Mouse (Mus musculus): ENCODE data around the gene Pim3.

The Pim3 gene

GRCm38 (mm10) chr15:88881253-88882044, 19.5 kb downstream of the Pim3 start:
- DNase-seq (ENCODE audit: low spot score in 2 of 2) = no peak

GRCm38 (mm10) chr15:88882851-88883250, 20.9 kb downstream of the Pim3 start:
- DNase-seq (ENCODE audit: low spot score in 2 of 2) = no peak

GRCm38 (mm10) chr15:88883342-88883741, 21.4 kb downstream of the Pim3 start:
- DNase-seq (ENCODE audit: low spot score in 2 of 2) = no peak

GRCm38 (mm10) chr15:88885376-88885775, 23.4 kb downstream of the Pim3 start:
- DNase-seq (ENCODE audit: low spot score in 2 of 2) = no peak

DNA sequence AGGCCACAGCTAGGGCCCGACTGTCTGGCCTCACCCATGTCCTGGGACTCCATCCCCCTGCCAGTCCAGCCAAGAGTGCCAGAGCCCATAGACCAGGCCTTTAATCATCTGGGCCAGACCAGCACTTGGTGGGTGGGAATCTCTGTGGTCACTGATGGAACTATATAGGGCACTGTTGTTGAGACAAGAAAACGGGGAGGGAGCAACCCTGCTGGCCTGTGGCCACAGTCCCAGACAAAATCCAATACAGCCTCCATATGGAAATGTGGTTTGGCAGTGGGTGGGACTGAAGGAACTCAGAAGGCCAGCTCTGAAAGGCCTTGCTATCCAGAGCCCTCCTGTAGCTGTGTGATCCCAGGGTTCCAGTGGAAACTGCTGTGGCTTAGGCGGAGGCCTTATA, 27.0 kb downstream of the Pim3 start:
- DNase-seq (ENCODE audit: low spot score in 2 of 2) = no peak

- DNase-seq (ENCODE audit: low spot score in 2 of 2) = no peak
These were observed 28.0 kb downstream of the Pim3 start for GRCm38 (mm10) chr15:88889994-88890393.

GRCm38 (mm10) chr15:88890751-88891675, 29.0 kb downstream of the Pim3 start:
- DNase-seq (ENCODE audit: low spot score in 2 of 2) = peak; percentile 67 to 80

GRCm38 (mm10) chr15:88891676-88892040, 29.7 kb downstream of the Pim3 start:
- no peak for DNase-seq (ENCODE audit: low spot score in 2 of 2)

GRCm38 (mm10) chr15:88892252-88892651, 30.3 kb downstream of the Pim3 start:
- DNase-seq (ENCODE audit: low spot score in 2 of 2) = no peak

GRCm38 (mm10) chr15:88892876-88893275, 30.9 kb downstream of the Pim3 start:
- no peak for DNase-seq (ENCODE audit: low spot score in 2 of 2)

DNA sequence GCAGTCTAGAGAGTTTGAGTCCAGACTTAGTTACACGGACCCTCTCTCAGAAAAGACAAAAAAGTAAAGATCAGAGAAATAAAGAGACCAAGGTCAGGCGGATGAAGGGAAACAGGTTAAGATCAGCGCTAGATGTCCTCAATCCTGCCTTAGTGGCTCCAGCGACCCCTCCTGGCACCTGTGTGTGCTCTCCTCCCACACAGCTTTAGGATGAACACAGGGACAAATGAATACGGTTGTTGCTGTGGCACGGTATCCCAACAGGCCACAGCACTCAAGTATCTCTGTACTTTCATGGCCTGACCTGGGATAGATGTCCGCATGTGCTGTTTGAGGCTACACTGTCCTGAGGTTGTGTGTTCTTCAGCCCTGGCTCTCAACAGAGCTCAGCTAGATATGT, 33.1 kb downstream of the Pim3 start:
- DNase-seq (ENCODE audit: low spot score in 2 of 2) = no peak

- no peak for DNase-seq (ENCODE audit: low spot score in 2 of 2)
These were observed 33.9 kb downstream of the Pim3 start for GRCm38 (mm10) chr15:88895891-88896290.

- no peak for DNase-seq (ENCODE audit: low spot score in 2 of 2)
These were observed 34.5 kb downstream of the Pim3 start for GRCm38 (mm10) chr15:88896341-88896980.

DNA sequence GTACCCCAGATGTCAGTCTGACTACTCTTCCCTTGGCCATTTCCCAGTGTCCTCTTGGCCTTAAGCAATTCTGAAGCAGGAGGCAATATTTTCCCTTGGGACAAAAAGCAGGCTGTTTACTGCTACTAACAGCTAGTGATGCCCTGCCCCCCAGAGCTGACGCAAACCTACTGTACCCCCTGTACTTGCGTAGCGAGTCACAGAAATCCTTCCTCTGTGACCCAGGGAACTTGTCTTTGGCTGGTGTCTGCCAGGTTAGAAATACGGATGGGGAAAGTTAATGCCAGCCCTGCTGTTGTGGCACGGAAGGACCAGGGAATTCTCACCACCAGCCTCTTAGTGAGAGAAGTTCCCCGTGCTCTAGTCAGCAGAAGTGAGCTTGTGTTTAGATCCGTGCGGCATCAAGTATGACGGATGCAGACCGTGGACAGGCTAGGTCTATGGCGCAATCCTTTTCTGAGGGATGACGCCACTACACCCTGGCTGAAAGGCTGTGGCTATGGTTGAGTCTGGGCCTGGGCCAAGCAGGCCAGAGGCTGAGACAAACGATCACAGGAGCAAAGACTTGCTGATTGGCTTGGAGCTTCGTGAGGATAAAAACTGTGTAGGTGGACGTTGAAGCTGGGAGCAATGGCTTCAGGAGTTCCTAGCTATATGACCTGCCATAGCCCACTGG, 40.4 kb downstream of the Pim3 start:
- DNase-seq (ENCODE audit: low spot score in 2 of 2) = no peak

GRCm38 (mm10) chr15:88903086-88903485, 41.1 kb downstream of the Pim3 start:
- no peak for DNase-seq (ENCODE audit: low spot score in 2 of 2)

GRCm38 (mm10) chr15:88904056-88904811, 42.2 kb downstream of the Pim3 start:
- DNase-seq (ENCODE audit: low spot score in 2 of 2) = no peak

DNA sequence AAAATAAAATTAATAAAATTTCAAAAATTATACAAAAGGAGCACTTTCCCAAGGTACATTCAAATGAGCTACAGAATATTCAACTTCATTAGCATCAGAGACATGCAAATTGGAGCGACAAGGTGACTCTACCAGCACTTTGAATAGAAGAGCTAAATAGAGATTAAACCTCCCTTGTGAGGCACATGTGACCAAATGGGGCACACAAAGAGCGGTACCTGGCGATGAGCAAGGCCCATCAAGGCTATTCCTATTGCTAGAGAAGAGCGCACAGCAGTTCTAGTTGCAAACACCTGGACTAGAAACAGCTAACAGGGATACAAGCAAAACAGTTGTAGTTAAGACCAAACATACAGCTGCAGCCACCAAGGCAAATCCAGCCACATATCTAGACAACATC, 44.4 kb downstream of the Pim3 start:
- DNase-seq (ENCODE audit: low spot score in 2 of 2) = no peak

GRCm38 (mm10) chr15:88915046-88915445, 53.1 kb downstream of the Pim3 start:
- no peak for DNase-seq (ENCODE audit: low spot score in 2 of 2)

All from frontal cortex, postnatal 36 days (tissue).